Mouse (Mus musculus): ENCODE measurements around the gene Pfkfb3. TPM values are rescaled to one million over a fixed set of nuclear protein-coding genes. Genes with fewer than 3 reads are reported as not detected.

Pfkfb3 gene
- total RNA-seq, 1 experiment: 19.6 TPM

GRCm38 (mm10) chr2:11502255-11502765, 51.6 kb downstream of the Pfkfb3 start:
- Histone ChIP-seq H3K9me3 (ENCODE audit: control insufficient read depth, insufficient read depth, low read depth, low read length) (no peaks in the 10 kb centered on the region), H3K27ac (ENCODE audit: insufficient read depth, low read depth, low read length, poor library complexity, severe bottlenecking) (no peak overlapping the region), H3K4me3 (ENCODE audit: insufficient read depth in 1 of 2, low read depth in 1 of 2, low read length in 2 of 2, poor library complexity in 1 of 2, severe bottlenecking in 1 of 2) (peak overlapping the region; percentile 47 to 70), H3K9ac (ENCODE audit: insufficient read depth, low read depth, low read length, poor library complexity, severe bottlenecking) (peak overlapping the region; percentile 30), H3K36me3 (ENCODE audit: control insufficient read depth, insufficient read depth, low read length, poor library complexity, severe bottlenecking) (no peaks in the 10 kb centered on the region; the same call in 1 of the 2 replicates), H3K4me1 (ENCODE audit: control insufficient read depth in 2 of 2, insufficient read depth in 2 of 2, low read length in 2 of 2, poor library complexity in 1 of 2) (peaks cover 1 to 11% of the 10 kb centered on the region in 2 experiments; a peak in 1 of 4 replicates)
- no peak for DNase-seq (ENCODE audit: low read depth, low spot score)
- in situ Hi-C loops (cut with MboI; ENCODE audit: low sequenced_read_pairs in 2 of 2, unreplicated experiment in 2 of 2): no loop called here
- TF ChIP-seq HCFC1 (IDR thresholded peaks at IDR 0.05; ENCODE audit: borderline replicate concordance, insufficient read depth, low read length): no peak
- TF ChIP-seq MAFK (IDR thresholded peaks at IDR 0.05; ENCODE audit: insufficient read depth, low read depth, low read length): no peak
- no peak for TF ChIP-seq ZC3H11A (IDR thresholded peaks at IDR 0.05; ENCODE audit: borderline replicate concordance, low read depth, low read length)
- TF ChIP-seq ZNF384 (IDR thresholded peaks at IDR 0.05; ENCODE audit: low read depth, low read length): no peak
- no peak for TF ChIP-seq CHD2 (IDR thresholded peaks at IDR 0.05; ENCODE audit: low read depth, low read length)

- Histone ChIP-seq H3K4me3 (ENCODE audit: insufficient read depth in 1 of 2, low read depth in 1 of 2, low read length in 2 of 2, poor library complexity in 1 of 2, severe bottlenecking in 1 of 2) (peak overlapping the region; percentile 70 to 74), H3K27ac (ENCODE audit: insufficient read depth, low read depth, low read length, poor library complexity, severe bottlenecking) (peak overlapping the region; percentile 2; the same call in 1 of the 2 replicates), H3K36me3 (ENCODE audit: control insufficient read depth, insufficient read depth, low read length, poor library complexity, severe bottlenecking) (no peaks in the 10 kb centered on the region; the same call in 1 of the 2 replicates), H3K4me1 (ENCODE audit: control insufficient read depth in 2 of 2, insufficient read depth in 2 of 2, low read length in 2 of 2, poor library complexity in 1 of 2) (peaks cover 1 to 11% of the 10 kb centered on the region in 2 experiments; a peak in 1 of 4 replicates), H3K9ac (ENCODE audit: insufficient read depth, low read depth, low read length, poor library complexity, severe bottlenecking) (peak overlapping the region; percentile 80), H3K9me3 (ENCODE audit: control insufficient read depth, insufficient read depth, low read depth, low read length) (no peaks in the 10 kb centered on the region)
- TF ChIP-seq HCFC1 (IDR thresholded peaks at IDR 0.05; ENCODE audit: borderline replicate concordance, insufficient read depth, low read length): peak; percentile 58; the same call in 1 of the 2 replicates
- no peak for TF ChIP-seq CHD2 (IDR thresholded peaks at IDR 0.05; ENCODE audit: low read depth, low read length)
- peak; percentile 13; the same call in 1 of the 2 replicates for TF ChIP-seq ZC3H11A (IDR thresholded peaks at IDR 0.05; ENCODE audit: borderline replicate concordance, low read depth, low read length)
- no peak for TF ChIP-seq MAFK (IDR thresholded peaks at IDR 0.05; ENCODE audit: insufficient read depth, low read depth, low read length)
- no peak for TF ChIP-seq ZNF384 (IDR thresholded peaks at IDR 0.05; ENCODE audit: low read depth, low read length)
- in situ Hi-C loops (cut with MboI; ENCODE audit: low sequenced_read_pairs in 2 of 2, unreplicated experiment in 2 of 2): no loop called here
- DNase-seq (ENCODE audit: low read depth, low spot score): peak; percentile 88
These were observed 52.3 kb downstream of the Pfkfb3 start for GRCm38 (mm10) chr2:11501301-11502254.

DNA sequence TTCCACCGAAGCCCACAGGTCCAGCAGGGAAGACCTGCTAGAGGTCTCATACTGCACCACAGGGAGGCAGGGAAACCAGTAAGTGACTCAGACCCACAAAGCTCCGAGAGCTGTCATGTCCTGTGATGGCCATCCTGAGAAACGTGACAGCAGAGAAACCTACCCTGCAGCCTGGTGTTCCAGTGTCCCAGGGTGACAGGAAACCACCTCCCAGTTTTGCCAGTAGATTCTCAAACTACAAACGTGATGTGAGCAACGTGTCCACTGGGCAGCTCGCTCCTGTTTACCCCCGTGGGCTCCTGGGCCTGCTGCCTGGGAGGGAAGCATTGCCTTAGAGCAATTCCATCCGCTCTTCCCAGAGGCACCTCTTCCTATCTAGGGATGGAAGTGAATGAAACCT, 53.2 kb downstream of the Pfkfb3 start:
- H3K9me3 ChIP-seq (ENCODE audit: control insufficient read depth, insufficient read depth, low read depth, low read length): no peaks in the 10 kb centered on the region
- peaks cover 1 to 11% of the 10 kb centered on the region in 2 experiments; a peak in 1 of 4 replicates for H3K4me1 ChIP-seq (ENCODE audit: control insufficient read depth in 2 of 2, insufficient read depth in 2 of 2, low read length in 2 of 2, poor library complexity in 1 of 2)
- H3K9ac ChIP-seq (ENCODE audit: insufficient read depth, low read depth, low read length, poor library complexity, severe bottlenecking): peak overlapping the region; percentile 42
- in situ Hi-C loops (cut with MboI; ENCODE audit: low sequenced_read_pairs in 2 of 2, unreplicated experiment in 2 of 2): no loop called here
- no peak for DNase-seq (ENCODE audit: low read depth, low spot score)
- no peak overlapping the region for H3K27ac ChIP-seq (ENCODE audit: insufficient read depth, low read depth, low read length, poor library complexity, severe bottlenecking)
- TF ChIP-seq HCFC1 (IDR thresholded peaks at IDR 0.05; ENCODE audit: borderline replicate concordance, insufficient read depth, low read length) (no peak), ZNF384 (IDR thresholded peaks at IDR 0.05; ENCODE audit: low read depth, low read length) (no peak), ZC3H11A (IDR thresholded peaks at IDR 0.05; ENCODE audit: borderline replicate concordance, low read depth, low read length) (no peak), MAFK (IDR thresholded peaks at IDR 0.05; ENCODE audit: insufficient read depth, low read depth, low read length) (no peak), CHD2 (IDR thresholded peaks at IDR 0.05; ENCODE audit: low read depth, low read length) (no peak)
- H3K36me3 ChIP-seq (ENCODE audit: control insufficient read depth, insufficient read depth, low read length, poor library complexity, severe bottlenecking): no peaks in the 10 kb centered on the region; the same call in 1 of the 2 replicates
- H3K4me3 ChIP-seq (ENCODE audit: insufficient read depth in 1 of 2, low read depth in 1 of 2, low read length in 2 of 2, poor library complexity in 1 of 2, severe bottlenecking in 1 of 2): peak overlapping the region; percentile 70 to 74

DNA sequence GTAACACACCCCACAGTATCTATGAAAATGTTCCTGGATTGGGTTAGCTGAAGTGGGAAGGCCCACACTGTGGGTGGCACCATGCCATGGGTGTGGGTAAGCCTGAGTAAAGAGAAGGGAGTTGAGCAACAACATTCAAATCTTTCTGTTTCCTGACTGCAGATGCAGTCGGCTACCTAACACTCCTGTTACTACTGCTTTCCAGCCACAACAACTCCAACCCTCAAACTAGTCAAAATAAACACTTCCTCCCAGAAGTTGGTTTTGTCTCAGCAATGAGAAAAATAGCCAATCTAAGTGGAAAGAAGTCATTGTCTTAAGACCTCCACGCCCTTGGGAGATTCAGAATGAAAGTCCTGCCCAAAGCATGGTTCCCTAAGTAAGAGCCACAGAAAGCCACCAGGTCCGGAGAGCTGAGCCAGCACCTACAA, 57.3 kb downstream of the Pfkfb3 start:
- Histone ChIP-seq H3K4me1 (ENCODE audit: control insufficient read depth in 2 of 2, insufficient read depth in 2 of 2, low read length in 2 of 2, poor library complexity in 1 of 2) (peaks cover 0 to 4% of the 10 kb centered on the region in 2 experiments; a peak in 1 of 4 replicates), H3K9ac (ENCODE audit: insufficient read depth, low read depth, low read length, poor library complexity, severe bottlenecking) (no peak overlapping the region), H3K4me3 (ENCODE audit: insufficient read depth in 1 of 2, low read depth in 1 of 2, low read length in 2 of 2, poor library complexity in 1 of 2, severe bottlenecking in 1 of 2) (no peak overlapping the region), H3K27ac (ENCODE audit: insufficient read depth, low read depth, low read length, poor library complexity, severe bottlenecking) (no peak overlapping the region), H3K36me3 (ENCODE audit: control insufficient read depth, insufficient read depth, low read length, poor library complexity, severe bottlenecking) (peaks cover 8% of the 10 kb centered on the region; the same call in 1 of the 2 replicates), H3K9me3 (ENCODE audit: control insufficient read depth, insufficient read depth, low read depth, low read length) (no peaks in the 10 kb centered on the region)
- TF ChIP-seq ZNF384 (IDR thresholded peaks at IDR 0.05; ENCODE audit: low read depth, low read length): no peak
- no peak for TF ChIP-seq ZC3H11A (IDR thresholded peaks at IDR 0.05; ENCODE audit: borderline replicate concordance, low read depth, low read length)
- no peak for TF ChIP-seq MAFK (IDR thresholded peaks at IDR 0.05; ENCODE audit: insufficient read depth, low read depth, low read length)
- no peak for TF ChIP-seq CHD2 (IDR thresholded peaks at IDR 0.05; ENCODE audit: low read depth, low read length)
- no peak for TF ChIP-seq HCFC1 (IDR thresholded peaks at IDR 0.05; ENCODE audit: borderline replicate concordance, insufficient read depth, low read length)
- no peak for DNase-seq (ENCODE audit: low read depth, low spot score)
- in situ Hi-C loops (cut with MboI; ENCODE audit: low sequenced_read_pairs in 2 of 2, unreplicated experiment in 2 of 2): no loop called here
